Mouse (Mus musculus) spleen, adult 2 months (tissue): ENCODE results near the gene Abhd18. TPM values are rescaled to one million over a fixed set of nuclear protein-coding genes. Genes with fewer than 3 reads are reported as not detected.
"Not testable (repeated sequence)": the region's sequence is repeated elsewhere in the genome, so short reads cannot be mapped to it uniquely, and the experiment has no call there.

Experiments used
- DNase-seq, 2 experiments: peaks; one replicate each; pipeline versions ENCODE4 v3.0.0 to v3.0.0-alpha.2; 2012 to 2021; ENCODE audit warnings: low spot score in 2 of 2, low read depth in 1 of 2
- H3K27ac ChIP-seq: fragments of 200-500 bp; 2 replicates; pipeline ENCODE4 v1.5.1; 2012; ENCODE audit warnings: low read length, inconsistent platforms; ENCODE audit not compliant: insufficient read depth
- H3K27me3 ChIP-seq: fragments of 200-500 bp; 2 replicates; pipeline ENCODE4 v1.6.1; 2012; ENCODE audit warnings: mild to moderate bottlenecking, moderate library complexity, low read length, inconsistent platforms; ENCODE audit not compliant: control insufficient read depth, insufficient read depth
- H3K36me3 ChIP-seq: fragments of 200-500 bp; 2 replicates; pipeline ENCODE4 v1.6.1; 2012; ENCODE audit warnings: mild to moderate bottlenecking, low read length, inconsistent platforms; ENCODE audit not compliant: control insufficient read depth, insufficient read depth
- H3K4me1 ChIP-seq: fragments of 200-500 bp; 2 replicates; pipeline ENCODE4 v1.6.1; 2011; ENCODE audit warnings: inconsistent platforms; ENCODE audit not compliant: control insufficient read depth, insufficient read depth, insufficient read length
- H3K4me3 ChIP-seq: fragments of 200-500 bp; 2 replicates; pipeline ENCODE4 v1.5.1; 2011; ENCODE audit warnings: mild to moderate bottlenecking, inconsistent platforms; ENCODE audit not compliant: insufficient read depth, insufficient read length; ENCODE audit errors: extremely low read depth
- CTCF ChIP-seq: fragments of 200-500 bp; IDR thresholded peaks from 2 replicates; pipeline ENCODE4 v1.5.1; 2011; ENCODE audit warnings: mild to moderate bottlenecking, inconsistent platforms; ENCODE audit not compliant: insufficient read depth, insufficient read length, insufficient replicate concordance; ENCODE audit errors: extremely low read depth
- POLR2A ChIP-seq: fragments of 200-500 bp; IDR thresholded peaks from 2 replicates; pipeline ENCODE4 v1.6.1; 2011; ENCODE audit warnings: low read depth, low read length, inconsistent platforms
- WGBS: fragments of 180-500 bp; shearing (Covaris S2); methylation state at CpG from one replicate; pipeline ENCODE4 v1.1.7; 2018; 5-methylcytosine and 5-hydroxymethylcytosine counted together
- polyA plus RNA-seq: library from polyadenylated mRNA; depleted of rRNA; stranded (reverse); fragments of >200 nt; gene quantifications from 2 replicates; pipeline ENCODE4 v1.2.3, GENCODE M21; 2012; rRNA removed

Abhd18 gene
- 1.2 and 1.4 TPM in 2 replicates for polyA plus RNA-seq

DNA sequence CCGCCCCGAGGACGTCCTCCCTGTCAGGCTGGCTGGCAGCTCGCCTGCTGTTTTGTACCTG lies at the start of gene Abhd18:
TSS of gene Abhd18 (plus strand) at position 14 of the 61 bp plus-strand sequence.
- H3K36me3 ChIP-seq, H3K27me3 ChIP-seq, DNase-seq, H3K4me1 ChIP-seq: not testable (repeated sequence)
- Histone ChIP-seq H3K27ac (peak within 1 kb of the TSS; percentile 71), H3K4me3 (peak within 1 kb of the TSS; percentile 70)
- 0% methylated on average over 1 of the region's 4 CpGs for WGBS

DNA sequence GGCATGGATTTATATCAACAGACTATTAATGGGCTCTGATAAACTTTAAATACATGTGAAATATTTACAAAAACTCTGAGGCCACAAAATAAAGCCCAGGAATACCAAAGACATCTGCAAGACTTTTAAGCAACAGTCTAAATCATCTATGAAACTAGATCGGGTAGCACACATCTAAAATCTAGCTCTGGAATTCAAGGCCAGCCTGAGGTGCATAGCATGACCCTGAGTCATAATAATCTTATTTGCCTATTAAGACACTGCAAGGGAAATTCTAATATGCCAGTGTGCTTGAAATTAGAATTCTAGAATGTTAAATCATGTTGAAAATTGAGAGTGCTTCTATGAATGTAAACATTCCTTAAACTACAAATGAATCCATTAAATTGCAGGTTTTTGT lies 48.7 kb upstream of the Abhd18 start:
- Histone ChIP-seq H3K27ac (no peak overlapping the region), H3K4me3 (no peak overlapping the region), H3K36me3 (no peaks in the 10 kb centered on the region), H3K27me3 (no peaks in the 10 kb centered on the region), H3K4me1 (peaks cover 6% of the 10 kb centered on the region)
- no peak for TF ChIP-seq CTCF
- no peak for TF ChIP-seq POLR2A
- WGBS = 86% methylated on average over 1 of the region's 1 CpGs
- no peak for DNase-seq

DNA sequence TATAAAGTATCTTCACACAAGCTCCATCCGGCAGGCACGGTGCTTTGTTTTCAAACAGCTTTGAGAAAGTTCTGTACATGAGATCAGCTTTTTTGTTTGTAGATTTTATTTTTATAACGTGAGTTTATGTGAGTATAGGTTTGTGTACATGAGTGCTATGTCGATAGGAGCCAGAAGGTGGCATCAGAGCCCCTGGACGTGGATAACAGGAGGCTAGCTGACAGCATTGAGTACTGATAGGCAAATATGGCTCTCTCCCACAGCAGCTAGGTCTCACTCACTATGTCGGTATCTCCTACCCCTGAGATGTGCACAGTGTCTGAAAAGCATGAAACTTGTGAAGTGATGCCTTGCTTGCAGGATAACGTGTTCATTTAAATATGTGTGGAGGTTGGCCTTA lies 48.3 kb upstream of the Abhd18 start:
- H3K27ac ChIP-seq = no peak overlapping the region
- 56% methylated on average over 7 of the region's 7 CpGs for WGBS
- no peak overlapping the region for H3K4me3 ChIP-seq
- peak; percentile 25; the same call in 1 of the 2 replicates for TF ChIP-seq CTCF
- no peak for TF ChIP-seq POLR2A
- peaks cover 6% of the 10 kb centered on the region for H3K4me1 ChIP-seq
- peak; percentile 53 to 65 for DNase-seq
- H3K27me3 ChIP-seq = no peaks in the 10 kb centered on the region
- H3K36me3 ChIP-seq = no peaks in the 10 kb centered on the region

DNA sequence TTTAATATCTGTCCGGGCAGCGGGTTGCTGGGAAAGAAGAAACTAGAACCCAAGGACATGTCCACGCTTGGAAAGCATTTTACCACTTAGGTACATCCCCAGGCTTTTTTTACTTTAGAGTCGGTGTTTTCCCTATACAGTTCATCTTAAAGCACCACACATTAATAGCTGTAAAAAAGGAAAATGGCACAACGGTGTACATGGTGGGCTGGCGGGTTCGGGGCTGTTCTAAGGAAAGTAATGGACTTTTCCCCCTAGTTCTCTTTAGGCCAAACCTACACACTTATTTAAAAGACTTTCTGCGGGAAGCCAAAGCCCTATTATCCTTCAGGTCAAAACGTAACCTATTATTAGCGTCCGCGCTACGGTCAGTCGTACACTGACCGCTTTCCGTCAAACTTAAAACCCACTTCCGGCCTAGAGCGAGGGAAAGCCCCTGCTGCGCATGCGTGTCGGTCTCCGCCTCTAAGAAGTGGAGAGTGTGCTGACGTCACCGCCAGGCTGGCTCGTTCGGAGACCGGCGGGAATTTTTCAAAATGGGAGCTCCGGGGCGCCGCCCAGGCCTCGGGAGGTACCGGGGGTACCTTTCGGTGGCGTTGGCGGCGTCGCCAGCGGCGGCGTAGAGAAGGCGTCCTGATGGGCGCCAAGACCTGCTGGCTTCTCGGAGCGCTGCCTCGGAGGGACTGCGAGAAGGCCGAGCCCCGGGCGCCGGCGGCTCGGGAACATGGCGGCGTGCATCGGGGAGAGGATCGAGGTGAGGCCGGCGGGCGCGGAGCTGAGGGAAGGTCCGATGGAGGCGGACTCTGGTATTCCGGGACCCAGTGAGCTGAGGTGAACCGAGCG lies 47.0 kb upstream of the Abhd18 start, which contains the start of gene Plk4:
TSS of gene Plk4 (plus strand) at position 490 of the 843 bp plus-strand sequence.
- H3K4me1 ChIP-seq = peaks cover 6% of the 10 kb centered on the region
- peak; percentile 90 to 96 for DNase-seq
- no peaks in the 10 kb centered on the region for H3K27me3 ChIP-seq
- H3K36me3 ChIP-seq = no peaks in the 10 kb centered on the region
- peak; percentile 56; the same call in 1 of the 2 replicates for TF ChIP-seq POLR2A
- TF ChIP-seq CTCF = no peak
- WGBS = 3% methylated on average over 66 of the region's 66 CpGs
- H3K27ac ChIP-seq = peak within 1 kb of the TSS; percentile 35
- H3K4me3 ChIP-seq = peak within 1 kb of the TSS; percentile 87

DNA sequence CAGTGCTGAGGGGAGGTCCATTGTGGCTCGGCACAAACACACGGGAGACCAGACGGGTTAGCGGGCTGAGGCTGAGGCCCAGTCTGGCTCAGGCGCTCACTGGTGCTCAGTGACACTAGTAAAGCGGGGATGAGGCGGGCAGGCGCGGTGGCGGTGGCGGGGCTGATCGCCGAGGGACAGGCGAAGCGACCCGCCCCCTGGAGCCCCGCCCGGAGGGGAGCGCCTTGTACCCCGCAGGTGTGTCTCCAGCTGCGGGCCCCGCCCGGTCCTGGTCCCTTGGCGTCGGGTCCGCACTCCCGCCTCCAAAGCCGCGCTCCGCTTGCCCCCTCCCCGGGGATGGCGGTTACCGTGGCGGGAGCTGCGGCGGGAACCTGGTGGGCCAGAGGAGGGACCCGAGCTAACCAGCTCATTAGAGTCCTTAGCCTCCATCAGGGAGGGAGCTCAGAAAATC lies 46.4 kb upstream of the Abhd18 start:
- Histone ChIP-seq H3K27me3 (no peaks in the 10 kb centered on the region), H3K4me3 (peak overlapping the region; percentile 87), H3K27ac (peak overlapping the region; percentile 35; the same call in 1 of the 2 replicates), H3K4me1 (peaks cover 6% of the 10 kb centered on the region), H3K36me3 (peaks cover 2% of the 10 kb centered on the region; the same call in 1 of the 2 replicates)
- TF ChIP-seq POLR2A = no peak
- TF ChIP-seq CTCF = no peak
- peak in 1 of 2 experiments; percentile 37 for DNase-seq
- WGBS = under 1% methylated on average over 37 of the region's 37 CpGs

DNA sequence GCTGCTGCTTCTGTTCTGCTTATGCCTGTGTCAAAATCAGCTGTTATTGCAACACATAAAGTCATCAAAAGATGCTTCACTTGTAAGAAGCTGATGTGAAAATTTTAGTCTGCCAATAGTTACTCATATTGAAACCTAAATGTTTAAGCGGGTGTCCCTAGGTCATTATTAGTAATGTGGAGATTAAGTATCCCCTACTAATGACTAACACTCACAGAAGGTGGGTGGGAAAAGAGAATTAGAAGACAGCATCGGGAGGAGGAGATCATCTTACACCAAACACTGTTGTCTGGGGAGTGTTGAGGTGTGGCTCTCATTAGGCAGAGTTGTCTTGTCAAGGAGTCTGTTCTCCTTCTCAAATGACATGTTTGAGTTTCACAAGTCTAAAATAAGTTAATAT lies 39.9 kb upstream of the Abhd18 start:
- TF ChIP-seq POLR2A (no peak), CTCF (no peak)
- DNase-seq = no peak
- WGBS = 88% methylated on average over 2 of the region's 2 CpGs

DNA sequence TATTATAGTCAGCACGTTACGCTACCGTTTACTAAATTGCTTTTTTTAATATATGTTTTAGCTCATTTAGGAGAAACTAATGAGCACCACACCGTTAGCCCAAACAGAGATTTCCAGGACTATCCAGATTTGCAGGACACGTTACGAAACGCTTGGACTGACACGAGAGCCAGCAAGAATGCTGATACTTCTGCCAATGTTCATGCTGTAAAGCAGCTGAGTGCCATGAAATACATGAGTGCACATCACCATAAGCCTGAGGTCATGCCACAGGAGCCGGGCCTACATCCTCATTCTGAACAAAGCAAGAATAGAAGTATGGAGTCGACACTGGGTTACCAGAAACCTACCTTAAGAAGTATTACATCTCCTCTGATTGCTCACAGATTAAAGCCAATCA lies 38.1 kb upstream of the Abhd18 start:
- no peak for TF ChIP-seq POLR2A
- no peak; the same call in 1 of the 2 replicates for TF ChIP-seq CTCF
- no peaks in the 10 kb centered on the region for H3K4me1 ChIP-seq
- H3K36me3 ChIP-seq = peaks cover 7% of the 10 kb centered on the region
- H3K27me3 ChIP-seq = no peaks in the 10 kb centered on the region
- H3K4me3 ChIP-seq = no peak overlapping the region
- no peak overlapping the region for H3K27ac ChIP-seq
- WGBS = 96% methylated on average over 10 of the region's 10 CpGs
- no peak for DNase-seq

More for the DNA sequence above, 39.9 kb upstream of the Abhd18 start:
- Histone ChIP-seq H3K27ac (no peak overlapping the region), H3K27me3 (no peaks in the 10 kb centered on the region), H3K4me1 (no peaks in the 10 kb centered on the region), H3K36me3 (peaks cover 5% of the 10 kb centered on the region), H3K4me3 (no peak overlapping the region)
